Mouse (Mus musculus) spleen, postnatal 4 days (tissue): ENCODE results near the gene Il12rb1.

Source experiments
- DNase-seq, 2 experiments: peaks; one replicate each; pipeline ENCODE4 v3.0.0; 2022; ENCODE audit warnings: low spot score in 2 of 2

Il12rb1 gene

DNA sequence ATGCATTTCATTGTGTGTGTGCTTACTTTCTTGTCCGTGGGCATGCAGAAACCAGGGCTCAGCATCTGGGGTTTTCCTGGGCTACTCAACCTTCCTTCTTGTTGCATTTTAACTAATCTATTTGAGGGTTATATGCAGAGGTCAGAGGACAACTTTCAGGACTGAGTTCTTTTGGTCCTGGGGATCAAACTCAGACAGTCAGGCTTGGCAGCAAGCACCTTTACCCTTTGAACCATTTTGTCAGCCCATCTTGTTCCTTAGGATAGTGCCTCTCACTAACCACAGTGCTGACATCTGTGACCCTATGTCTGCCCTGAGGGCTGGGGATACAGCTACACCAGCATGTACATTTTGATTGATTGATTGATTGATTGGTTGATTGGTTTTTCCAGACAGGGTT lies 19.5 kb downstream of the Il12rb1 start:
- no peak for DNase-seq

DNA sequence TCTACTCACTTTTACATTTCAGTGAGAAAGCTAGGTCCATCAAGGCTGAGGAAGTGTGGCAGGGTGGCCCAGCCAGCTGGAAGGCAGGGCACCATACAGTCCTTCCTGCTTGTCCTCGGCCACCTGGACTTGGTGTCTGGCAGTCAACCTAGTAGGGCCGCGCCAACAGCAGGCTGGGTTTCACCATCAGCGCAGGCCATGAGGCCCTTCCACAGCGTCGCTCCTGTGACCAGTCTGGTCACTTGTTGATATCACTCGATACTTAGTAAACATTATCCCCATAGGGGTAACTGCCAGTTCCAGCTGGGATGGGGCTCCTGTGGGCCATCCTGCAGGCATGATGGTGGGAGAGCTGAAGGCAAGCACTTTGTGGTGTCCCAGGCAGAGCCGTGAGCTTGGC lies 23.3 kb downstream of the Il12rb1 start:
- DNase-seq = no peak

DNA sequence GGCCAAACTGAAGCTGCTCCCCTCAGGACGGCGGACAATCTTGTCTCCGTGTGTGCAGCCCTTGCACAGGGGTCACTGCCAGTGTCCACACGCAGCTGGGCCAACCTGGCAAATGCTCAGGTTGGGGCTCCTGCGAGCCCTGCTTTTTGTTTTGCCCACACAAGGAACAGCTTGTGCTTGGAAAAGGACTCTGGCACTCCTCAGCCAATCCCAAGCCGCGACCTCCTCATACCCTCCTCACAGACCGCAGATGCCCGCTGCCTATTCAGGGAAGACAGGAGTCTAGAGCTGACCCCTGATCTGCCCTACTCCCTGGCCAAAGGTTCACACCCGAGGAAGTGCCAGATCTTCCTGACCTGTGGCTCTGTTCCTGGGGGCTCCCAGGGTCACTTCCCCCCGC lies 24.1 kb downstream of the Il12rb1 start:
- no peak for DNase-seq

GRCm38 (mm10) chr8:70833018-70833482 lies 24.8 kb downstream of the Il12rb1 start:
- no peak for DNase-seq

DNA sequence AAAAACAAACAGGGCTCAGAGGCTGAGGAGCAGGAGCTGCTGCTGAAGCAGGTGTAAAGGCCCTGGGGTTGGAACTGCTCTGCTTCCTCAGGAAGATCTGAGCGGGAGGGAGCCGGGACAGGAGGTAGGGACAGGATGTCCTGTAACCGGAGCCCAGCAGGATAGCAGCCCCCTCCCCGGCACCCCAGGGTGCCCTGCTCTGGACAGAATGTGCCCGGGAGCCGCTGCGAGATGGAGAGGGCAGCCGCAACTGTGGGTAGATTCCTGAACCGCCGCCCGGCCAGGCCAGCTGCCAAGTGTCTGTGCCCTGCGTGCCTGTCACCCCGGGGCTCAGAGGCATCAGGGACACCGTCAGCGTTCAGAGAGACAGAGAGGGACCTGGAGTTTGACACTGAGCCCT lies 25.3 kb downstream of the Il12rb1 start:
- DNase-seq = no peak

DNA sequence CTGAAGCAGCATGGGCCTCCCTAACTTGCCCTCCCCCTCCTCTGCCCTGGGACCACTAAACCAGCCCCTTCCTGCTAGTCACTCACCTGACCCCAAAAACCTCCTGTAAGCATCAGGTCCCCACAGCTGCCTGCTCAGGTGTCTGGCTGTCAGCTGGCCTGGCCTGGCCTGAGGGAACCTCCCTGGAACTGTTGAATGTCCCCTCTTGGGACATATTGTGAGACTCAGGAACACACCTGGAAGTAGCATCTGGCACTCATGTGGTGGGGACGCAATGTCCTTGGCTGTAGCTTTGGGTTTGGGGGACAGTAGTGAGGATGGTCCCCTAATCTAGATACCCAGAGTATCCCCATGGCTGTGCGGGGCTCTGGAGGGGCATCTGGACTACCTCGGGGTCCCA lies 25.8 kb downstream of the Il12rb1 start:
- no peak for DNase-seq

GRCm38 (mm10) chr8:70836666-70837065 lies 28.4 kb downstream of the Il12rb1 start:
- DNase-seq = no peak

DNA sequence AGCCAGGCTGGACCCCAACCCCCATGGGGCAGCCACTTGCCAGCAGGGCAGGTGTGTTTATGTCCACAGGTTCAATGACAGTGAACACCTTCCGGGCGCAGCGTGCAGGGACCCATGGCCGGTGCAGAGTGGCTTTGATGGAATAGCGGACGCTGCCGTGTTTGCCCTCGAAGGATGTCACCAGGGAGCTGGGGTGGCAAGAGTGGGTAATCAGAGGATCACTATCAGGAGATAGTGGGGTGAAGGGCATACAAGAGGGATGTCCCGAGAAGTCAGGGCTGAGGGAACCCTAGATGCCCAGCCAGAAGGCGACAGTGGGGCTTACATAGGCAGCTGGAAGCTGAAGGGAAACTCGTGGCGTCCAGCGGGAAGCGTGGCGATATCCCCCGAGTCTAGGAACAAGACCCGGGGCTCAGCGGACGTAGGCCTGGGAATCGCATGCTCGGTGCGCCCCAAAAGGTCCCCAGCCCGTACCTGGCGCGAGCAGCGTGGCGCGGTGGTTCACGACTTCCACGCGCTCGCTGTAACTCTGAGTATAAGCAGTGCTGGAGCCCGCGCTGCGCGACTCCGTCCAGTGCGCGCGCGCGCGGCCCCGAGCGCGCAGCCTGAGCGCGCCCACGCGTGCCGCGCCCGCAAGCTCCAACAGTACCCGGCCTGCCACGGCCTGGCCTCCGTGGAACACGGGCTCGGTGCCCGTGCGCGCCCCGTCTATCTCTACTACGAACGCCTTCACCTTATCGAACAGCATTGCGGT lies 30.6 kb downstream of the Il12rb1 start:
- peak in 1 of 2 experiments; percentile 50 for DNase-seq

DNA sequence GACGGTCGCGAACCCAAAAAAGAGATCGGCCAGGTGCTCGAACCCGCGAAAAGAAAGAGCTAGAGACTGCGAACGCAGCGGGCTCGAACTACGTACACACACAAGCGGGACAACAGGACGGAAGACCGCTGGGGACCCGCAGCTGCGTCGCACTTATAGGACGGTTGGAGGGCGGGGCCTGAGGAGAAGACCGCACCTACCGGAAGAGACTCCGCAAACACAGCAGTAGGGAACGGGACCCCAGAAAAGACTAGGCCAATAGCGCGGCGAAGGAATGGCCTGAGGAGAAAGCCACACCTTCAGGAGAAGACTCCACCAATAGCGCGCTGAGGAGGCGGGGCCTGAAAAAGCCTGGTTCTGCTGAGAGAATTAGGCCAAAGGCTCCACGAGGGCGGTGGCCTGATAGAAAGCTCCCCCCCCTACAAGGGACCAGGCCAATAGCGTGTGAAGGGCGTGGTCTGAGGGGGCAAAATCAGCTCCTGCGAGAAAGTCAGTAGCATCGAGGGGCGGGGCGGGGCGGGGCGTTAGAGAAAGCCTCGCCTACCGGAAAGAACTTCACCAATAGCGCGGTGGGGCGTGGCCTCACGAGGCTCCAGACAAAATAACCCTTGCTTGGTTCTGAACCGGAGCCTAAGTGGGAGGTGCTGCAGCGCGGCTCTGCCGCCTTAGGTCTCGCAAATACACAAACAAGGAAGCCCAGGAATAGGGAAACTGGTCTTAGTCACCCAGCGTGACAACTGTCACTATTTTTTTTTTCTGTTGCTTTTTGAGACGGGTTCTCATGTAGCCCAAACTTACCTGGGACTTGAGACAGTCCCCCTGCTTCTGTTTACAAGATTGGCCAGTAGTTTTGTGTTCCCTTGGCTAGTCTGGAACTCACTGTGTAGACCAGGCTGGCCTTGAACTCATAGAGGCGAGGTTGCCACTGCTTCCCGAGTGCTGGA lies 31.4 kb downstream of the Il12rb1 start, which contains the start of gene Arrdc2:
Arrdc2 (minus strand) TSS at position 313 of the 944 bp plus-strand sequence.
- DNase-seq = peak; percentile 98 to 100

DNA sequence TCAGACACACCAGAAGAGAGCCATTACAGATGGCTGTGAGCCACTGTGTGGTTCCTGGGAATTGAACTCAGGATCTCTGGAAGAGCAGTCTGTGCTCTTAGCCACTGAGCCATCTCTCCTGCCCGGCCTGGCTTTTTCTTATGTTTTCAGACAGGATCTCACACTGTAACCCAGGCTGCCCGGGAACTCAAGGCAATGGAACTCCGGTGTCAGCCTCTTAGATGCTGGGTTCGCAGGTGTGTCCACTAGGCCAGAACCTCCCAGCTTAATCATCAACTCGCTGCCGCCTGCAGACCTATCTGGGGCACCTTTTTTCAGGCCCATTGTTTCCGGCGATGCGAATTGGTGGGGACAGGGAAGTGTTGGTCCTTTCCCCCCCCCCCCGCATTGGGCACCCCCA lies 32.3 kb downstream of the Il12rb1 start:
- peak in 1 of 2 experiments; percentile 73 for DNase-seq

GRCm38 (mm10) chr8:70841147-70842072 lies 33.2 kb downstream of the Il12rb1 start:
- DNase-seq = peak; percentile 95 to 99

DNA sequence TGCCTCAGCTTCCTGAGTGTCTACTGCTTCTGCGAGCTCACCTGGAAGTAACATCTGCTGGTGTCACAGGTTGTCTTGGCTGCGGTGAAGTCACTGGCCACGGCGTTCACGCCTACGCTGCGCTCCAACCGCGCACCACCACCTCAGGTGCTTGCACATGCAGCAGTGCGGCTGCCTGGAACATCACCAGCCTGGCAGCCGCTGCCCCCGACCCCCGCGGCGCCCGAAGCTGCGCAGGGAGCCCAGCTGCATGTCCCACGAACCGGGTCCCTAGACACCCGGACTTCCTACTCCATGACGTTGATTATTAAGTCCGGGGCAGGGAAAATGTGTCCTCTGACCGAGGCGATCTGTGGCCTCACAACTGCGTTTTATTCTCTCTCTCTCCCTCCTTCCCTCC lies 34.2 kb downstream of the Il12rb1 start:
- DNase-seq = peak in 1 of 2 experiments; percentile 72

DNA sequence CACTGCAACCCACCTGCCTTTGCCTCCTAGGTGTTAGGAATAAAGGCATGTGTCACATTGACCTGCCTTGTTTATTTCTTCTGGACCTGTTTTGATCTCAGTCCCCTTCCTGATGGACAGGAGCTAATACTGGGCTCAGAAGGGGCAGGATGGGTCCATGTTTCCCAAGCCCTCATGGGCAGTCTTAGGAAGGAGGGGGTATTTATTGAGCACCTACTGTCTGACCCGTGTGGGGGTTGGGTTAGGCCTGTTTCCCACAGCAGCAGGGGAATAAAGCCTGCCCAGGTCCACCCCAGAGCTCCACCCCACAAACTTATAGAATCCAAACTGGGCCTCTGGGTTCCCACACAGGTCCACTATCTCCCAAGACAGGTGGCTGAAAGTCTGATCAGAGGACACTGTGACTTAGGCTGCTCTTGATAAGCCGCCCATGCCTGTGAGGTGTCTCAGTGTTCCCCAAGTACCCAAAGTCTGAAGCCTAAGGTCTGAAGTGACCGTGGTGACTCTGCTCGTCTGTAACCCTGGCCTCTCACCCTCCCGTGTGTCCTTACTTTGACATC lies 35.0 kb downstream of the Il12rb1 start:
- peak; percentile 73 to 80 for DNase-seq

- no peak for DNase-seq
Measured at GRCm38 (mm10) chr8:70843941-70844340, 35.7 kb downstream of the Il12rb1 start.

DNA sequence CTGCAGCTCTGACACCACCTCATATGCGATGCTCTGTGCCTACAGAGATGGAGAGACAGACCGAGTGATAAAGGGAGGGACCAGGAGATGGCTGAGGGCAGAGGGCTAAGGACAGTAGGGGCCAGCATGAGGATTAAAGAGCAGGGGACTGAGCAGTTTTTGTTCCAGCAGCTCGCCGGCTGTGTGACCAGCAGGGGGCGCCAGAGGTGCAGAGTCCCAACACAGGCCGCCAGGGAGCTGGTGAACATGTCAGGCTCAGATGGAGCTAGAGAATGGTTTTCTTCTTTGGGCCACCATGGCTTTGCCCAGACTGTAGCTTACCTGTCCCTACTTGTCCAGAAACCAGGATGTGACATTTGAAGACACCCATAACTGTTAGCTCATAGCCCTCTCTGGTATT lies 36.3 kb downstream of the Il12rb1 start:
- DNase-seq = peak; percentile 95 to 100

DNA sequence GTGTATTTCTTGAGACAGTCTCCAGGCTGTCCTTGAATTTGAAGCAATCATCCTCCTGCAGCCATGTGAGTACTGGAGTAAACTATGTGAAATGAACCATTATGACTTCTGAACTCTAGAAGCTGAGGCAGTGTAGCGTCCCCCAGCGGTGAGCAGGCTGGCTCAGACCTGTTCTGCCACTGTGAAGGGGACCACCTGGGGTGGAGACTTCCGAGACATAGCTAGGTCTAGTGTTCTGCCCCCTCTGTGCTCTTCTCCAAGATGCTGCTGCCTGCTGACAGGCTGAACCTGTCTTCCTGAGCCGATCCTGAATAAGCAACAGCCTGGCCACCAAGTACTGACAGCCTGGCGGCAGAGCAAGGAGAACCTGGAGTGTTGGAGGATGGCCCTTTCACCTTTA lies 36.9 kb downstream of the Il12rb1 start:
- DNase-seq = peak in 1 of 2 experiments; percentile 63

DNA sequence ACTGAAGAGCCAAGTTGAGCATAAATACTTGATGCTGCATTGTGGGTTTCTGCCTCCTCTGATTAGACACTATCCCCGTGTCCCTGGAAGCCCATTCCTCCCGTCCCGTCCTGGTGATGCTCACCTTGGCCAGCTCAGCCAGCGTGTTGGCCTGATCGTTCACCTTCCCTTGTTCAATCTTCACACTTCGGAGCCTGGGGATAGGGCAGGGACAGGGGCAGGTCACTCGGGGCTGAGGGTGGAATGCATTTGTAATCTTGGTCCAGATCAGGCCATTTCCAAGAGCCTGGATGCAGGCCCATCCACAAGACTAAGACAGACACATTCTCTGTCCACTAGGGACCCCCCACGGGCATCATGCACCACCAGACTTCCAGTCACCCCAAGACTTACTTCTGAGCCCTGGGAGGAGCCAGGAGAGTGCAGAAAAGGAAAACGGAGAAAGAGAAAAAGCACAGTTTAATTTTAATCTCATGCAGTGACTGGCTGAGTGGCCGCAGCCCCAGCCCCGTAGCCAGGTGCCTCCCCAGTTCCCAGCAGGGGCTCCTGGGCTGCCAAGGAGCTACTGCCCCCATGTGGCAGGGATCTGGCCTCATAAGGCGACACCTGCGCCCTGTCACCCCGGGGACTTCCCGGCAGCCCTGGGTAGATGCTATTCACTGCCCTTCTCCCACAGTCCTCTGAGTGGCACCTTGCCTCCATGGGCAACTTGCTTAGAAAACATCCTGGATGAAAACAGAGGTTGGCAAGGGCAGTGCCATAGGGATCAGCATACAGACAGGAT lies 38.3 kb downstream of the Il12rb1 start:
- DNase-seq = peak; percentile 53 to 74

GRCm38 (mm10) chr8:70849333-70849990 lies 41.2 kb downstream of the Il12rb1 start:
- DNase-seq = no peak

DNA sequence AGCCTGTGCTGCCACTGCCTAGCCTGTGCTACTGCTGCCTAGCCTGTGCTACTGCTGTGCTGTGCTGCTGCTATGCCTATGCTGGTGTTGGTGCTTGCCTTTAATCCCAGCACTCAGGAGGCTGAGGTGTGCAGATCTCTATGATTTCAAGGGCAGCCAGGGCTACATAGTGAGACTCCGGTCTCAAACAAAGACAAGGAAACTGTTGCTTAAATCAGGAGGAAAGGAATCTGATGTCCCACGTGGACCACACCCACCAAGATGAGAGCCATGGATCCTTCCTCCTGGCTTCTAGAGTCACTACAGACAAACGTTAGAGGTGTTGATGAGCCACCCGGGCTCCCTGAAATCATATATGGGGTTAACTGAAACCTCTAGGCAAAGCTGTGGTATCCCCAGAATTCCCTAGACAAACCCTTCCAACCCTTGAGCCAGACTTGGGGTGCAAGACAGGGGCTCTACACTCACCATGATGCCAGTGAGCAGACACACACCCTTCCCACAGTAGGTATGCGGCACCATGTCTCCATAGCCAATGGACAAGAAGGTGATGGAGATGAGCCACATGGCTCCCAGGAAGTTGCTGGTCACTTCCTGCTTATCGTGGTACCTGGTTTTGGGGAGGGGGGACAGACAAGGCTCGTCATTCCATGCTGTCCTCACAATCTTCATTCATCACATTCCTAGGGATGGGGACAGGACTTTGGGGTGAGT lies 42.0 kb downstream of the Il12rb1 start:
- DNase-seq = no peak
